Mouse (Mus musculus) spleen, adult 2 months (tissue): ENCODE measurements around the gene Slc11a2.

Source experiments
- CTCF ChIP-seq: fragments of 200-500 bp; IDR thresholded peaks from 2 replicates; pipeline ENCODE4 v1.5.1; 2011; ENCODE audit warnings: mild to moderate bottlenecking, inconsistent platforms; ENCODE audit not compliant: insufficient read depth, insufficient read length, insufficient replicate concordance; ENCODE audit errors: extremely low read depth
- POLR2A ChIP-seq: fragments of 200-500 bp; IDR thresholded peaks from 2 replicates; pipeline ENCODE4 v1.6.1; 2011; ENCODE audit warnings: low read depth, low read length, inconsistent platforms

DNA sequence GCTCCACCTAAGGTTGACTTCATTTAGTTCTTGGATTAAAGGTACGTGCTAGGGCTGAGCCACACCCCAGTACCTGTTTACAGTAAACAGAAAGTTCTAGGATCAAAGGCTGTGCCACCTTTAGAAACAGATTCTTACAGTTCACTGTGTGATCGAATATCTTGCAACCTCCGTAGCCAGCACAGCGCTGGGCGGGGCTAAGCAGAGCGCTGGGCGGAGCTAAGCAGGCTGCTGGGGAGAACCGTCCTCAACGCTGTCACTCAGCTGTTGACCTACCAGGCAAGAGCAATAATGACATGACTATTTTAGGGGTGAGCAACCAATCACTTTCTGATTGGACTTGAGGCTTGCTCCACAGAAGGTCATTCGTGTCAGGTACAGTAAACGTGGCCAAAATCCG lies 36.1 kb upstream of the Slc11a2 start:
- no peak for TF ChIP-seq POLR2A
- TF ChIP-seq CTCF: no peak
